Mouse (Mus musculus) testis, adult 2 months (tissue): ENCODE data around the gene Aasdhppt.

Source experiments
- CTCF ChIP-seq: fragments of 200-500 bp; IDR thresholded peaks from 2 replicates; pipeline ENCODE4 v1.5.1; 2012; ENCODE audit warnings: low read depth, mild to moderate bottlenecking, inconsistent platforms, low read length, moderate library complexity; ENCODE audit not compliant: control insufficient read depth, insufficient read depth, insufficient replicate concordance
- POLR2A ChIP-seq: fragments of 200-500 bp; IDR thresholded peaks from 2 replicates; pipeline ENCODE4 v1.6.1; 2012; ENCODE audit warnings: low read depth, mild to moderate bottlenecking, inconsistent platforms, low read length, moderate library complexity; ENCODE audit not compliant: control insufficient read depth

DNA sequence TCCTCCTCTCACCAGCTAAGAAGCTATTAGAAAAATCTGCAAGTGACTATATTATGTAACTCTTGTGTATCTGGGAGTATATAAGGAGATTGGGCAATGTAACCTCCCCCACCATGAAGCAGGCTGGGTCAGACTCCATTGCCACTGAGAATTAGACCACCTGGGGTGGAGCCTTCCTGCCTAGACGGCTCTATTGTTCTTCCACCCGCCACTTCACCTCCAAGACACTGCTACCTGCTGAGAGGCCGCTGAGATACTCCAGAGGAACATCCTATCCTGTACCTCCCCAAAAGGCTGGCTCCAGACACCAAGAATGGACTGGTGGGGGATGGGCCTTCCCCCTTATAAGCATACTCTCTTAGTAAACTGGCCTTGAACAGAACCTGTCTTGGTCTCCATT is 25.4 kb downstream of the Aasdhppt start:
- no peak for TF ChIP-seq CTCF
- no peak for TF ChIP-seq POLR2A
